Mouse (Mus musculus) adrenal gland, adult 2 months (tissue): ENCODE measurements around the gene Npas2. TPM values are rescaled to one million over a fixed set of nuclear protein-coding genes. Genes with fewer than 3 reads are reported as not detected.

Source experiments
- DNase-seq: peaks from one replicate; pipeline ENCODE4 v3.0.0; 2021
- polyA plus RNA-seq: library from polyadenylated mRNA; depleted of rRNA; stranded (reverse); fragments of >200 nt; gene quantifications from 2 replicates; pipeline ENCODE4 v1.2.3, GENCODE M21; 2012
- total RNA-seq, 2 experiments: library from RNA; stranded (reverse); gene quantifications; 2 replicates each; pipeline ENCODE4 v1.2.3; 2021

The Npas2 gene
- total and polyA plus RNA-seq, 3 experiments, result 2.7 to 18.3 (median 7.2) TPM

- no peak for DNase-seq
These were observed 180.8 kb downstream of the Npas2 start for GRCm38 (mm10) chr1:39374231-39374809.

- no peak for DNase-seq
These were observed 182.6 kb downstream of the Npas2 start for GRCm38 (mm10) chr1:39376121-39376520.

GRCm38 (mm10) chr1:39376726-39377240 is 183.3 kb downstream of the Npas2 start:
- no peak for DNase-seq

DNA sequence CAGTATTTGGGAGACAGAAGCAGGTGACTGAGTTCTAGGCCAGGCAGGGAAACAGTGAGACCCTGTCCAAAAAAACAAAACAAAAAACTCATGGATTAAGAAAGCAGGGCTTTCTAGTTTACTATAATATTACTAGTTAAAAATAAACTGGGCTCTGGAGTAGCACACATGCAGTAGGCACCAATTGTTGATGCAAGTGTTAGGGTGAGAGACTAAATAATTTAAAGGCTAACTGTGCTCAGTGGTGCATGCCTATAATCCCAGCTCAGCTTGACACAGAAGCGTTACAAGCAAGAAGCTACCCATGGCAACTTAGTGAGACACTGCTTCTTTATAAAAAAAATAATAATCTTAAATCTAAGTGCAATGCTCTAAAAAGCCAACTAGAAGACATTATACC is 185.0 kb downstream of the Npas2 start:
- no peak for DNase-seq

- DNase-seq, result no peak
These were observed 185.5 kb downstream of the Npas2 start for GRCm38 (mm10) chr1:39379021-39379420.

- DNase-seq, result no peak
These were observed 187.5 kb downstream of the Npas2 start for GRCm38 (mm10) chr1:39381017-39381416.

DNA sequence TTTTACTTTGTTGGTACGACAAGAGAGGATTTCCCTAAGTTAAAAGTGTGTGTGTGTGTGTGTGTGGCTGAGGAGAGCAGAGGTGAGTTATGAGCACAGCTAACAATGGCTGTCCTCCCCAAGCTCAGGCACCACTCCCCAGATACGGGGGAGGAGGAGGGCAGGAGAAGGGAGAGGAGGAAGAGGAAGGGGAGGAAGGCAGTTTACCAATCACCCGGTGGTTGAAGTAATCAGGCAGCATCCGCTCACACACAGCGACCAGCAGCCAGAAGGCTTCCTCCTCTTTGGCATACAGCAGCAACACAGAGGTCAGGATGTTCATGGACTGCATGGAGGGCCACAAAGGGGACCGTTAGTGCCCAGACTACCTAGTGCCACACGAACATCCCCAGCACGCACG is 191.4 kb downstream of the Npas2 start:
- no peak for DNase-seq

- no peak for DNase-seq
These were observed 192.9 kb downstream of the Npas2 start for GRCm38 (mm10) chr1:39386456-39386855.

DNA sequence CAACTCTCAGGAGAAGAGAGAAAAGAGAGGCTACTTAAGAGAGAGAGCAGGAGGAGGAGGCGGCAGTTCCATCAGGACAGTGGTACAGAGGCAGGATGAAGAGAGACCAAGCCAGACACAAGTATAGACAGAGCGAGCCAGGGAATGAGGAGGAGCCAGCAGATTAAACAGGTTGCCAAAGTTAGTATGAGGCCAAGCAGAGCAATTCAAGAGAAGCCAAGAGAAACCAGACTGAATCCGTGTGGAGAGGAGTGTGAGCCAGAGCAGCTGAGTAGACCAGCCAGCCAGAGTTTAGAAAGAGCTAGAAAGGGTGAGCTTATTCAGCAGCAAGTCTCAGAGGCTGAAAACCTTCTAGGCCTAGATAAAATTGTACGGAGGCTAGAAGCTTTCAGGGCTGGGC is 194.0 kb downstream of the Npas2 start:
- DNase-seq, result no peak

DNA sequence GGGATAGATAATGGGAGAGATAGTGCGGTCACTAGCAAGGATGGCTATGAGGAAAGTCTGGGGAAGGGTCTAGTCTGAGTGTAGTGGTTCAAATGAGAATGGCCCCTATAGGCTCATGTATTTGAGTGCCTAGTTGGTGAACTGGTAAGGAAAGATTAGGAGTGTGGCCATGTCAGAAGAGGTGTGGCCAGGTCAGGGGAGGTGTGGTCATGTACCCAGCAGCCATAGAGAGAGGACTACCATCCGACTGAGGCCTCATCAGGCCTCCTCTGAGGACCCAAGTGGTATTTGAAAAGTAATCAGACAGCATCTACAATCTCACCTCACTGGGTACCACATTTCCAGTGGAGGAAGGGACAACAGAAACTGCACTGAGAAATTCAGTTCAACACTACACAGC is 194.6 kb downstream of the Npas2 start:
- DNase-seq, result no peak

GRCm38 (mm10) chr1:39389338-39389737 is 195.8 kb downstream of the Npas2 start:
- no peak for DNase-seq

- DNase-seq, result no peak
These were observed 198.1 kb downstream of the Npas2 start for GRCm38 (mm10) chr1:39391652-39392051.

- peak; percentile 77 for DNase-seq
These were observed 198.7 kb downstream of the Npas2 start for GRCm38 (mm10) chr1:39392189-39392588.

DNA sequence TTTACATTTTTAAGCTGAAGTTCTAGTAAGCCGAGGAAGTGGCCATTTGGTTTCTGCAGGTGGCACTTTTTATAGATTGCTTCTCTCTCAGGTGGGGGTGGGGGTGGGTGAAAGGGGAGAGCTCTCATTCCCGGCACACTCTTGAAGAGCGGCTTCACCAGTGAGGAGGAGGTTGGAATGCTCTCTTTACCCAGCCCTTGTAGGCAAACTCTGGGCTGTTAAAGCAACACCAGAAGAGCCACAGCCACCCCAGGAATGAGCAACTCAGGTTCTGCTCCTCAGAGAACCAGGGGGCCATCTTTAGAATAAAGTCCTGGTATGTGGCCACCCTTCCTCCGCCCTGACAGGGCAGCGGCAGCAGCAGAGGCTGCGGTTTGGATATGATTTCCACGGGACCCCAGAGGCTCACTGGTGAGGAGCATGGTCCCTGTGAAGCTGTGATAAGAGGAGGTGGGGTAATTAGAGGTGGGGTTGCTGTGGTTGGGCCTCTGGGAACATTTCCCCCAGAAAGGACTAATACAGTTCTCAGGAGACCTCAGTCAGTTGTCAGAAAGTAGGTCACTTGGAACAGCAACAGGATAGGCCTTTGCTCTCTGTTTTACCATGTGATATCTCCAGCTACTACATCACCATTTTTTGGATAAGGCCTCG is 199.8 kb downstream of the Npas2 start:
- no peak for DNase-seq

GRCm38 (mm10) chr1:39394096-39394495 is 200.6 kb downstream of the Npas2 start:
- no peak for DNase-seq

DNA sequence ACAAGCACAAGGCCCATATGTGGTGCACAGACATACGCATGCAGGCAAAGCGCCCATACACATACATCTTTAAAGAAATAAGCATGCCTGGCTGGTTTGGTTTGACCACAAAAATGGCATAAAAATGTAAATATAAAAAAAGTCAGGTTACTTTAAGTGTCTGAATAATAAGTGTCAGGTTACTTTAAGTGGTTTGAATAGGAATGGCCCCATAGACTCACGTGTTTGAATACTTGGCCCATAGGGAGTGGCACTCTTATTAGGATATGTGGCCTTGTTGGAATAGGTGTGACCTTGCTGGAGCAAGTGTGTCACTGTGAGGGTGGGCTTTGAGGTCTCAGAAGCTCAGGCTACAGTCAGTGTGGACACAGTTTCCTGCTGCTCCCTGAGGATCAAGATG is 201.1 kb downstream of the Npas2 start:
- no peak for DNase-seq

GRCm38 (mm10) chr1:39396347-39396746 is 202.8 kb downstream of the Npas2 start:
- DNase-seq, result no peak

DNA sequence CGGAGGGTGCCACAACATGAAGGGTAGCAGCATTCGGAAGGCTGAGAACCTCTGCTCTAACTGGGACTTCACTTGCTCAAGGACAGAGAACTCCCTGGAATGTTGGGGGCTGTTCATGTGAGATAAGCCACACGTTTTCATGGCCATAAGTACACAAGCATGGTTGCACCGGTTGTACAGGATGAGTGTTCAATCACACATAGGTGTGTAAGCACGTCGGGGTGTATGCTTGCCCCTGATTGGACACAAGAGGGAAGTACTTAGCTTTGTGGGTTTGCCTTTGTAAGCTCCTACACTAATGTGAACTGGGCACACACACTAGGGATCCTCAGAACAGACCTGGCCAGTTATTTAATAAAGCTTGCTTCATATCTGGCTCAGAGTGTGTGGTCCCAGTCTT is 204.8 kb downstream of the Npas2 start:
- DNase-seq, result no peak

DNA sequence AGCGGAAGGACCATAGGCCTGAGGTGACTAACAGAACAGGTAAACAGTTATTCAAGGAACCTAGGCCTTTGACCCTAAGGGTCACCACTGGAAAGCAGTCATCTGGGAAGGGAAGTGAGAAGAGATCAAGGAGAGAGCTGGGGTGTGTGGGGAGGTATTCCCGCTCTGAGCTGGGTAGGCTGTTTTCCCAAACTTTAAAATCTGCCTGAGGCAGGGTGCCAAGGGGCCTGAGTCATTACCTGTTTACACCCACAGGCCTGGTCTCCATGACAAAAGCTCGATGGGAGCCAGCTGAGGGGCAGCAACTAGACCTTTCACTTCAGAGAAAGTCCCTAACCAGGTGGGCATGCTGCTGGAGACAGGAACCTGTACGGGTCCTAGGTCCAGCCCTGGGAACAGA is 205.7 kb downstream of the Npas2 start:
- peak; percentile 57 for DNase-seq

DNA sequence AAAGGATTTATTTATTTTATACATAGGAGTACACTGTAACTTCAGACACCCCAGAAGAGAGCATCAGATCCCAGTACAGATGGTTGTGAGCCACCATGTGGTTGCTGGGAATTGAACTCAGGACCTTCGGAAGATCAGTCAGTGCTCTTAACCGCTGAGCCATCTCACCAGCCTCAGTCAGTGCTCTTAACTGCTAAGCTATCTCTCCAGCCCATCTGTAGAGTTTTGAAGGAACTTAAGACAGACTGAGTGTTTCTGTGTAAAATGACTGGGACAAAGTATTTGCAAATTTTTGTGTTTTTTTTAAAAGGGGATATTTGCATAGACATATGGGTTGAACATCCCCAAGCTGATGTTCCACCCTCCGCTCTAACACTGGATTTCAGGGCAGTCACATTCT is 206.6 kb downstream of the Npas2 start:
- DNase-seq, result no peak

- DNase-seq, result no peak
These were observed 213.6 kb downstream of the Npas2 start for GRCm38 (mm10) chr1:39407108-39407507.

DNA sequence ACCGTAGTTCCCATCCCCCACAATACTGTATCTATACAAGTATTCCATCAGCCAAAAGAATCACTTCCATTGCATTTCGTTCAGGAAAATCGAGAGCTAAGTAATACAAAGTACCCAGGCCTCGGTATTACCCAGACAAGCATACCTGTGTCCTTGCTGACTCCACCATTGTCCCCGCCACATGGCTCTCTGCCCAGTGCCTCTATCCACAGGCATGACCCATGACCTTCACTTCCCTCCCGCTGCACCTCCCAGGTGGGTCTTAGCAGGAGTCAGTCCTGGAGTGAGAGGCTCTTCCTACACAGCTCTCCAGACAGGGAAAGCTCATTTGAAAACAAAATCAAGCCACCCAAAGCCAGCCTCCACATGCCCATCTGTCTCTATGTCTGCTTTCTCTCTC is 214.6 kb downstream of the Npas2 start:
- no peak for DNase-seq

- no peak for DNase-seq
These were observed 215.1 kb downstream of the Npas2 start for GRCm38 (mm10) chr1:39408668-39409067.
